In genomic region chr13:113369622-113370021, GRCm38 (mm10) we compare ENCODE assay signal across 25 mouse cellular contexts.
DNase-seq lines count a peak whose midpoint lies in the region; ATAC-seq and TF ChIP-seq lines count a peak whose summit lies in the region.
"Had no signal": no experiment of that assay in that cellular context is flagged by ENCODE, and none has a peak within 500 bp of the region (broad histone marks: within the 10 kb centered on the region; RNA-seq: fewer than 3 reads in every experiment).

No protein-coding gene starts in this region.

- no peak overlapping the region for H3K9ac ChIP-seq in kidney, postnatal 0 days (ENCODE audit: low read depth, low read length)
- no peak overlapping the region for H3K9ac ChIP-seq in stomach, postnatal 0 days (ENCODE audit: low read length)
- H3K9ac ChIP-seq: hindbrain, embryonic 13.5 days; liver, embryonic 14.5 days; lung, embryonic 14.5 days; midbrain, embryonic 15.5 days; neural tube, embryonic 15.5 days had no signal

- TF ChIP-seq EP300 in stomach, postnatal 0 days (optimal IDR thresholded peaks at IDR 0.05), result no peak

- intact Hi-C loops in heart, postnatal 14 days (cut with DNase I), result no loop called here

- H3K27me3 ChIP-seq in heart, embryonic 10.5 days (ENCODE audit: insufficient read depth, poor library complexity, severe bottlenecking), result no peaks in the 10 kb centered on the region
- H3K27me3 ChIP-seq in kidney, postnatal 0 days (ENCODE audit: insufficient read depth, low read length), result no peaks in the 10 kb centered on the region
- H3K27me3 ChIP-seq in stomach, postnatal 0 days (ENCODE audit: control insufficient read depth, insufficient read depth, low read length), result no peaks in the 10 kb centered on the region
- no peaks in the 10 kb centered on the region for H3K27me3 ChIP-seq in hindbrain, embryonic 10.5 days (ENCODE audit: insufficient read depth, poor library complexity, severe bottlenecking)
- H3K27me3 ChIP-seq: hindbrain, embryonic 13.5 days; midbrain, embryonic 15.5 days; neural tube, embryonic 15.5 days had no signal

- ATAC-seq in kidney, postnatal 0 days (replicated peaks; ENCODE audit: low FRiP score, low read depth), result peak; percentile 89
- no peak for ATAC-seq in stomach, postnatal 0 days (ENCODE audit: low FRiP score, low TSS enrichment)
- ATAC-seq: forebrain, embryonic 16.5 days; midbrain, embryonic 15.5 days had no signal

- 93% methylated on average over 10 of the region's 10 CpGs for WGBS in heart, embryonic 10.5 days
- WGBS in kidney, postnatal 0 days, result 73% methylated on average over 10 of the region's 10 CpGs
- 79% methylated on average over 10 of the region's 10 CpGs for WGBS in stomach, postnatal 0 days
- 92% methylated on average over 10 of the region's 10 CpGs for WGBS in hindbrain, embryonic 10.5 days

- no peak overlapping the region for H3K4me2 ChIP-seq in kidney, postnatal 0 days (ENCODE audit: low read length)
- no peak overlapping the region for H3K4me2 ChIP-seq in stomach, postnatal 0 days (replicated peaks; ENCODE audit: low read depth)
- H3K4me2 ChIP-seq: hindbrain, embryonic 13.5 days; lung, embryonic 14.5 days; midbrain, embryonic 15.5 days; neural tube, embryonic 15.5 days had no signal

- no peaks in the 10 kb centered on the region for H3K9me3 ChIP-seq in heart, embryonic 10.5 days
- no peaks in the 10 kb centered on the region for H3K9me3 ChIP-seq in kidney, postnatal 0 days (replicated peaks; ENCODE audit: low read length)
- 0 out of 2 replicates have a peak, but pooled peaks cover 2% of the 10 kb centered on the region for H3K9me3 ChIP-seq in stomach, postnatal 0 days (ENCODE audit: control insufficient read depth, low read length)
- H3K9me3 ChIP-seq in hindbrain, embryonic 10.5 days, result no peaks in the 10 kb centered on the region
- H3K9me3 ChIP-seq: G1E; hindbrain, embryonic 13.5 days; midbrain, embryonic 10.5 days; midbrain, embryonic 15.5 days; neural tube, embryonic 15.5 days had no signal

- DNase-seq in heart, embryonic 10.5 days (ENCODE audit: low spot score), result peak; percentile 54
- DNase-seq in heart, postnatal 14 days, result no peak
- peak; percentile 72 to 73 for DNase-seq in kidney, adult 8-10 months
- no peak for DNase-seq in kidney, postnatal 0 days (ENCODE audit: low spot score)
- peak; percentile 9 for DNase-seq in stomach, postnatal 0 days (ENCODE audit: low spot score)
- no peak for DNase-seq in T-cell, adult 2 months (ENCODE audit: low spot score)
- DNase-seq in hindbrain, embryonic 10.5 days (ENCODE audit: low spot score), result no peak
- DNase-seq: adrenal gland, postnatal 25 days; cerebellum, adult 18-20 months; cerebellum, postnatal 14 days; gastrocnemius, adult 2 months; heart, postnatal 36 days; left cerebral cortex, postnatal 4 days; lung, embryonic 14.5 days; lung, postnatal 14 days; spleen, adult 18-20 months; thymus, postnatal 4 days had no signal

- peaks cover 22% of the 10 kb centered on the region for H3K4me1 ChIP-seq in heart, embryonic 10.5 days
- peaks cover 8% of the 10 kb centered on the region; the same call in 1 of the 2 replicates for H3K4me1 ChIP-seq in kidney, postnatal 0 days (replicated peaks; ENCODE audit: insufficient read depth, low read length)
- 0 out of 2 replicates have a peak, but pooled peaks cover 2% of the 10 kb centered on the region for H3K4me1 ChIP-seq in stomach, postnatal 0 days (replicated peaks; ENCODE audit: control insufficient read depth, insufficient read depth)
- H3K4me1 ChIP-seq in hindbrain, embryonic 10.5 days (replicated peaks), result peaks cover 7% of the 10 kb centered on the region
- H3K4me1 ChIP-seq: hindbrain, embryonic 13.5 days; midbrain, embryonic 15.5 days; neural tube, embryonic 15.5 days had no signal

- H3K27ac ChIP-seq in heart, embryonic 10.5 days, result no peak overlapping the region
- 0 out of 2 replicates have a peak overlapping the region, but pooled peaks have one; percentile 15 for H3K27ac ChIP-seq in kidney, postnatal 0 days
- H3K27ac ChIP-seq in stomach, postnatal 0 days (replicated peaks), result no peak overlapping the region
- no peak overlapping the region for H3K27ac ChIP-seq in hindbrain, embryonic 10.5 days
- H3K27ac ChIP-seq: gastrocnemius, adult 2 months; hindbrain, embryonic 13.5 days; liver, embryonic 14.5 days; midbrain, embryonic 10.5 days; midbrain, embryonic 15.5 days; neural tube, embryonic 15.5 days had no signal

- no peak overlapping the region for H3K4me3 ChIP-seq in heart, embryonic 10.5 days
- no peak overlapping the region for H3K4me3 ChIP-seq in kidney, postnatal 0 days (replicated peaks; ENCODE audit: low read depth, low read length)
- H3K4me3 ChIP-seq in stomach, postnatal 0 days (ENCODE audit: low read depth, low read length), result no peak overlapping the region
- H3K4me3 ChIP-seq in hindbrain, embryonic 10.5 days, result no peak overlapping the region
- H3K4me3 ChIP-seq: erythroblast, embryonic 14.5 days; gastrocnemius, adult 2 months; hindbrain, embryonic 13.5 days; midbrain, embryonic 10.5 days; midbrain, embryonic 15.5 days; neural tube, embryonic 15.5 days had no signal

- H3K36me3 ChIP-seq in heart, embryonic 10.5 days, result no peaks in the 10 kb centered on the region
- H3K36me3 ChIP-seq in kidney, postnatal 0 days (ENCODE audit: insufficient read depth, low read length), result no peaks in the 10 kb centered on the region
- H3K36me3 ChIP-seq in stomach, postnatal 0 days (ENCODE audit: control insufficient read depth, insufficient read depth, low read length), result no peaks in the 10 kb centered on the region
- no peaks in the 10 kb centered on the region for H3K36me3 ChIP-seq in hindbrain, embryonic 10.5 days
- H3K36me3 ChIP-seq: G1E; hindbrain, embryonic 13.5 days; midbrain, embryonic 10.5 days; midbrain, embryonic 15.5 days; neural tube, embryonic 15.5 days had no signal

- TF ChIP-seq CTCF in kidney, postnatal 0 days (IDR thresholded peaks at IDR 0.05; ENCODE audit: low read depth), result no peak
- TF ChIP-seq CTCF in stomach, postnatal 0 days (IDR thresholded peaks at IDR 0.05; ENCODE audit: low read depth), result no peak

Comparison
In these comparisons a context has a peak if more than half of its experiments do, and no peak if none do; other contexts are left out.
1. DNase-seq: peak in heart, embryonic 10.5 days (single experiment), kidney, adult 8-10 months (2 of 2) and stomach, postnatal 0 days (single experiment); none in heart, postnatal 14 days (0 of 2), kidney, postnatal 0 days (single experiment), T-cell, adult 2 months (single experiment) and hindbrain, embryonic 10.5 days (single experiment).